Comparison of ENCODE assay signal across 10 mouse cellular contexts in genomic region chr7:109615601-109616000, GRCm38 (mm10).
A peak's percentile ranks its signal among the peaks of the same experiment; 100 is the strongest.
DNase-seq lines count a peak whose midpoint lies in the region; ATAC-seq and TF ChIP-seq lines count a peak whose summit lies in the region.
"Had no signal": no experiment of that assay in that cellular context is flagged by ENCODE, and none has a peak within 500 bp of the region (broad histone marks: within the 10 kb centered on the region; RNA-seq: fewer than 3 reads in every experiment).

No protein-coding gene starts in this region.

- no peaks in the 10 kb centered on the region for H3K36me3 ChIP-seq in forebrain, embryonic 13.5 days (ENCODE audit: poor library complexity, severe bottlenecking)
- no peaks in the 10 kb centered on the region for H3K36me3 ChIP-seq in intestine, embryonic 16.5 days (ENCODE audit: control insufficient read depth, insufficient read depth, low read length)
- no peaks in the 10 kb centered on the region for H3K36me3 ChIP-seq in neural tube, embryonic 13.5 days

- no peaks in the 10 kb centered on the region for H3K27me3 ChIP-seq in forebrain, embryonic 13.5 days
- H3K27me3 ChIP-seq in intestine, embryonic 16.5 days (replicated peaks; ENCODE audit: control insufficient read depth, insufficient read depth, low read length) = no peaks in the 10 kb centered on the region
- no peaks in the 10 kb centered on the region for H3K27me3 ChIP-seq in neural tube, embryonic 13.5 days
- H3K27me3 ChIP-seq: Patski had no signal

- 22% methylated on average over 4 of the region's 4 CpGs for WGBS in forebrain, embryonic 13.5 days
- WGBS in intestine, embryonic 16.5 days = 34% methylated on average over 4 of the region's 4 CpGs
- WGBS in neural tube, embryonic 13.5 days = 33% methylated on average over 4 of the region's 4 CpGs

- H3K9ac ChIP-seq in forebrain, embryonic 13.5 days = peak overlapping the region; percentile 35; the same call in 1 of the 2 replicates
- peak overlapping the region; percentile 75 for H3K9ac ChIP-seq in intestine, embryonic 16.5 days (ENCODE audit: low read depth, low read length)
- H3K9ac ChIP-seq in neural tube, embryonic 13.5 days = peak overlapping the region; percentile 62

- peak overlapping the region; percentile 90 for H3K27ac ChIP-seq in layer of hippocampus, adult 2 months
- peak overlapping the region; percentile 70 for H3K27ac ChIP-seq in forebrain, embryonic 13.5 days
- peak overlapping the region; percentile 92 for H3K27ac ChIP-seq in intestine, embryonic 16.5 days (ENCODE audit: low read length)
- H3K27ac ChIP-seq in neural tube, embryonic 13.5 days (replicated peaks) = peak overlapping the region; percentile 88
- H3K27ac ChIP-seq: macrophage had no signal

- H3K4me3 ChIP-seq in layer of hippocampus, adult 2 months = peak overlapping the region; percentile 51
- H3K4me3 ChIP-seq in forebrain, embryonic 13.5 days = peak overlapping the region; percentile 35
- peak overlapping the region; percentile 51 for H3K4me3 ChIP-seq in intestine, embryonic 16.5 days (ENCODE audit: low read length)
- H3K4me3 ChIP-seq in neural tube, embryonic 13.5 days = peak overlapping the region; percentile 40

- no peak for ATAC-seq in forebrain, embryonic 13.5 days
- no peak for ATAC-seq in intestine, embryonic 16.5 days
- no peak for ATAC-seq in neural tube, embryonic 13.5 days (ENCODE audit: low read depth)
- ATAC-seq in monocyte, adult 5-6 weeks (replicated peaks; ENCODE audit: insufficient number of reproducible peaks, low FRiP score, low TSS enrichment, poor library complexity, severe bottlenecking) = no peak

- no peak for DNase-seq in layer of hippocampus, adult 2 months (ENCODE audit: low spot score in 2 of 2)
- no peak for DNase-seq in layer of hippocampus, adult 8-10 months (ENCODE audit: low spot score in 2 of 2)
- DNase-seq in layer of hippocampus, postnatal 14 days (ENCODE audit: low spot score in 2 of 2) = no peak
- no peak for DNase-seq in adrenal gland, postnatal 4 days (ENCODE audit: low spot score in 2 of 2)

- TF ChIP-seq CTCF in layer of hippocampus, adult 2 months (conservative IDR thresholded peaks at IDR 0.05) = no peak

- peak overlapping the region; percentile 67 for H3K4me2 ChIP-seq in forebrain, embryonic 13.5 days
- H3K4me2 ChIP-seq in intestine, embryonic 16.5 days (ENCODE audit: low read depth, low read length) = peak overlapping the region; percentile 58
- peak overlapping the region; percentile 57 for H3K4me2 ChIP-seq in neural tube, embryonic 13.5 days

- no peaks in the 10 kb centered on the region for H3K9me3 ChIP-seq in forebrain, embryonic 13.5 days (replicated peaks)
- H3K9me3 ChIP-seq in intestine, embryonic 16.5 days (ENCODE audit: control insufficient read depth, low read length) = no peaks in the 10 kb centered on the region
- H3K9me3 ChIP-seq in neural tube, embryonic 13.5 days = no peaks in the 10 kb centered on the region

- peaks cover 60% of the 10 kb centered on the region for H3K4me1 ChIP-seq in forebrain, embryonic 13.5 days
- H3K4me1 ChIP-seq in intestine, embryonic 16.5 days (ENCODE audit: control insufficient read depth, insufficient read depth, low read length) = peaks cover 30% of the 10 kb centered on the region
- H3K4me1 ChIP-seq in neural tube, embryonic 13.5 days (replicated peaks) = peaks cover 74% of the 10 kb centered on the region
